Mouse (Mus musculus): ENCODE data around the gene Supv3l1.

The Supv3l1 gene

DNA sequence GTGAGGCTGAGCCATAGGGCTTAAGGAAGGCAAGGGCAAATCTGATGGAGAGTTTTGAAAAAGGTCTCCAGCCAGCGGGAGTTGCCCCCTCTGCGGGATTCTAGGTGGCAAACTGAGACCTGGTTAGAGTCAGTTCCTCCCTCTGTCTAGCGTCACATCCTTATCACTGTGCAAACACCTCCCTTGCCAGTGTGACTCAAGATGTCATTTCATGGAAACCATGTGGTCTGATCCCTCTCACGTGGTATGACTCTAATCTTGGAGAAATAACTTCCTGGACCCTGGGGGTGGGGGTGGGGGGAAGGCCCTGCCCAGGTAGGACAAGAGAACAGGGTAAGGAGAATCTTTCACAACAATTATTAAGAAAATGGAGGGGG lies 35.9 kb downstream of the Supv3l1 start:
- DNase-seq (ENCODE audit: low spot score): peak; percentile 32

GRCm38 (mm10) chr10:62412906-62413605 lies 36.5 kb downstream of the Supv3l1 start:
- DNase-seq (ENCODE audit: low spot score): peak; percentile 66

- no peak for DNase-seq (ENCODE audit: low spot score)
These were observed 37.8 kb downstream of the Supv3l1 start for GRCm38 (mm10) chr10:62411431-62412410.

DNA sequence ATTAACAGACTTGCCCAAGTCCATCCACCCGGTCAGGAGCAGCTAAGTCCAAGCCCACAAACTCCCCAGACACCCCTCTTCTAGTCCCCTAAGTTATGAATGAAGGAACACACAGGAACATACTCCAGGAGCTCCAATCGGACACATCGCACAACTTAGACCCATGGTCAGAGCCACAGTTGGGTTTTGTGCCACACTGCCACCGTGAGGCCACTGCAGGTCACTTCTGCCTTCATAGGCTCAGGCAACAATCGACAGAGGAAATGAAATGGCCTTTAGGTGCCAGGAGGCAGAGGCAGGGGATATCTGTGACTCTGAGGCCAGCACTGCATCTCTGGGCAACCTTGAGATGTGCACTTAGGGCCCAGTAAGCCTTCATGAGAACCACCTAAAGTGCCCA lies 38.6 kb downstream of the Supv3l1 start:
- peak; percentile 74 for DNase-seq (ENCODE audit: low spot score)

DNA sequence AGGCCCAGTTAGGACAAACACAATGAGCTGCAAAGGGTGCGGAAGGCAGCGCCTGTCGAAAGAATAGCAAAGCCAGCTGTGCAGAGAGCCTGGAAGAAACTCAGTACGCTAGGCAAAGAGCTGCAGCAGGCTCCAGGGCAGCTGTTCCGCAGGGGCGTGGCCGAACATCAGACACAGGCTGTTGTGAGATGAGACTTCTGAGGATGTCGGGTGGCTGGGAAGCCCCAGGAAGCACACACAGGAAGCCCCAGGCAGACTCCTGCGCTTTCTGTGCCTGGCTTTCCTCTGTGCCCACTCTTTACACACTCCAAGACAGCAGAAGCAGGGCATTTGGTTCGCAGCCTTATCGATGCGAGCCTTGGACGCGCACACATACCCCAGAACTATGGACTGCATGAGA lies 44.6 kb downstream of the Supv3l1 start:
- DNase-seq (ENCODE audit: low spot score): peak; percentile 53

GRCm38 (mm10) chr10:62401641-62402111 lies 47.9 kb downstream of the Supv3l1 start:
- DNase-seq (ENCODE audit: low spot score): peak; percentile 22

DNA sequence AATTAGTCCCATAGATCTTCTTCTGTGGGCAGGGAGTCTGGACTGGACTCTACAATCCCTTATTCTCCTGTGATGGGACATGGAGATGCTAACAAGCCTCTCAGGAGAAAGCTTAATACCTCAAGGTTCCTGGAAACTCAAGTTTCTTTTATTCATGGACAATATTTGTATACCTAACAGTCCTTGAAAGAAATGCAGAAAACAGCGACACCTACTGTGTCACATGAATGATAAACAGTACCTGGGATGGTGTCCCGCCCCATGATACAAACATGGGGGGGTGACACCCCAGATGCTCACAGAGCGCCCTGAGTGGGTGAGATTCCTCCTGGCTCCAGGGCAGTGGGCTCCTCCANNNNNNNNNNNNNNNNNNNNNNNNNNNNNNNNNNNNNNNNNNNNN lies 66.5 kb downstream of the Supv3l1 start:
- no peak for DNase-seq (ENCODE audit: low spot score)

GRCm38 (mm10) chr10:62380936-62381335 lies 68.6 kb downstream of the Supv3l1 start:
- DNase-seq (ENCODE audit: low spot score): no peak

DNA sequence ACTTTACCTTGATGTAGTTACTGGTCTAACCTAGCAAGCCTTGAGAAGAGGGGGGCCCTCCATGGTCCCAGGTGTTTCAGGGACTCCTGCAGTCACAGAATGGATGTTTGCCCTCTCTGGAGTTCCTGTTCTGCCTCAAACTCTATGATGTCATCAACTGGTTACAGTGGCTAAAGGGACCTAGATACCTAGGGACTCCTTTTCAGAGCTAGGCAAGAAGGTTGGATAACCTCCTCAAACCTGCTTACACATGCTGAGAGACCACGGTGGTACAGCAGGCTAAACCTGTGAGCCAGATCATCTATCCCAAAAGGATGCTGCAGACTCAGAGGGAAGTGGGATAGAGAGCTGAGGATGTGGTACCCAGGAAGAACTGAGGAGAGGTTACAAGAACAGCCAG lies 69.7 kb downstream of the Supv3l1 start, which contains the start of gene Hk1:
Hk1 (minus strand) TSS at position 101 of the 400 bp plus-strand sequence.
- no peak for DNase-seq (ENCODE audit: low spot score)

Data from urinary bladder, postnatal 14 days (tissue).